Mouse (Mus musculus) large intestine, adult 2 months (tissue): ENCODE measurements at regions not wholly inside any gene's neighbourhood (a gene's known extent, or its start where the extent isn't known, plus 50 kb on each side); places are given as distances from the start of the nearest gene placed in this dataset.

Source experiments
- DNase-seq: peaks from one replicate; pipeline ENCODE4 v3.0.0-alpha.2; 2012; ENCODE audit warnings: low read depth, low spot score
- WGBS: fragments of 180-500 bp; shearing (Covaris S2); methylation state at CpG from one replicate; pipeline ENCODE4 v1.1.7; 2018; 5-methylcytosine and 5-hydroxymethylcytosine counted together

GRCm38 (mm10) chr12:112333125-112334079, 155.8 kb upstream of the A530016L24Rik start:
- WGBS = 73% methylated on average over 19 of the region's 19 CpGs

GRCm38 (mm10) chr12:112334106-112334855, 155.0 kb upstream of the A530016L24Rik start:
- 78% methylated on average over 20 of the region's 20 CpGs for WGBS
- no peak for DNase-seq

More at GRCm38 (mm10) chr12:112333125-112334079, 155.8 kb upstream of the A530016L24Rik start:
- DNase-seq = no peak

- no peak for DNase-seq
- WGBS = 61% methylated on average over 7 of the region's 7 CpGs
Measured at GRCm38 (mm10) chr12:112335641-112336040, 153.6 kb upstream of the A530016L24Rik start.

GRCm38 (mm10) chr12:112336691-112337295, 152.5 kb upstream of the A530016L24Rik start:
- no peak for DNase-seq
- 86% methylated on average over 9 of the region's 9 CpGs for WGBS

GRCm38 (mm10) chr12:112337443-112337842, 151.8 kb upstream of the A530016L24Rik start:
- no peak for DNase-seq
- WGBS = 83% methylated on average over 11 of the region's 11 CpGs

- 68% methylated on average over 15 of the region's 15 CpGs for WGBS
- no peak for DNase-seq
Measured at GRCm38 (mm10) chr12:112338976-112339375, 150.3 kb upstream of the A530016L24Rik start.

- 32% methylated on average over 11 of the region's 11 CpGs for WGBS
- DNase-seq = peak; percentile 35
Measured at GRCm38 (mm10) chr12:112339481-112340179, 149.6 kb upstream of the A530016L24Rik start.

- no peak for DNase-seq
- 48% methylated on average over 5 of the region's 5 CpGs for WGBS
Measured at GRCm38 (mm10) chr12:112340248-112340647, 149.0 kb upstream of the A530016L24Rik start.

- no peak for DNase-seq
Measured at GRCm38 (mm10) chr12:112341726-112342469, 147.3 kb upstream of the A530016L24Rik start.

GRCm38 (mm10) chr12:112343064-112343463, 146.2 kb upstream of the A530016L24Rik start:
- DNase-seq = no peak
- 90% methylated on average over 3 of the region's 3 CpGs for WGBS

More at GRCm38 (mm10) chr12:112341726-112342469, 147.3 kb upstream of the A530016L24Rik start:
- 44% methylated on average over 8 of the region's 8 CpGs for WGBS

- 75% methylated on average over 10 of the region's 10 CpGs for WGBS
- no peak for DNase-seq
Measured at GRCm38 (mm10) chr12:112344285-112344684, 145.0 kb upstream of the A530016L24Rik start.

- WGBS = 58% methylated on average over 5 of the region's 5 CpGs
- no peak for DNase-seq
Measured at GRCm38 (mm10) chr12:112345797-112346196, 143.5 kb upstream of the A530016L24Rik start.

GRCm38 (mm10) chr12:112348116-112348515, 141.1 kb upstream of the A530016L24Rik start:
- no peak for DNase-seq
- 97% methylated on average over 9 of the region's 9 CpGs for WGBS

- no peak for DNase-seq
- 65% methylated on average over 17 of the region's 17 CpGs for WGBS
Measured at GRCm38 (mm10) chr12:112349676-112350318, 139.5 kb upstream of the A530016L24Rik start.

GRCm38 (mm10) chr12:112350733-112351132, 138.5 kb upstream of the A530016L24Rik start:
- WGBS = 68% methylated on average over 9 of the region's 9 CpGs

GRCm38 (mm10) chr12:112363349-112363748, 125.9 kb upstream of the A530016L24Rik start:
- WGBS = 78% methylated on average over 3 of the region's 3 CpGs
- DNase-seq = no peak

More at GRCm38 (mm10) chr12:112350733-112351132, 138.5 kb upstream of the A530016L24Rik start:
- DNase-seq = no peak

GRCm38 (mm10) chr12:112367221-112367620, 122.0 kb upstream of the A530016L24Rik start:
- DNase-seq = no peak
- 64% methylated on average over 4 of the region's 4 CpGs for WGBS

- WGBS = 64% methylated on average over 6 of the region's 6 CpGs
- no peak for DNase-seq
Measured at GRCm38 (mm10) chr12:112368112-112368511, 121.1 kb upstream of the A530016L24Rik start.
